Mouse (Mus musculus): ENCODE measurements around the gene Psmb11. TPM values are rescaled to one million over a fixed set of nuclear protein-coding genes. Genes with fewer than 3 reads are reported as not detected.
A peak's percentile ranks its signal among the peaks of the same experiment; 100 is the strongest.

The Psmb11 gene
- polyA plus RNA-seq, 1 experiment from 2014 or later: 0.15 TPM

DNA sequence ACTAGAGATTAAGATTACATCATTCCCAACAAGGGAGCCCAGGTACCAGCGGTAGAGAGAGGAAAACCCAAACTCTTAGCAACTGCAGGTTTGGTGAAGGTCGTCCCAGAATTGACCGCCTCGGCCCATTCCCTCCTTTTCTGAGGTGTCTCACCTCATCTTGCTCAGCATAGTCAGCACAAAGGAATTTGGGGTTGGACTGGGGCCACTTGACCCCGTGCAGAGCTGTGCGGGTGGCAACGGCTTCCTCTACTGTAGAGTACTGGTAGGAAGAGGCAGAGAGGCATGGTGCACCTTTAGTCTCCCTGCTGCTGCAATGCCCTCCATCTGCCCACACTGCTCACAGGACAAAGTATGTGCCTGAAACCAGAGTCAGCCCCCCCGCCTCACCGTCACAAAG lies 23.1 kb downstream of the Psmb11 start:
- no peak overlapping the region for H3K4me3 ChIP-seq
- H3K4me1 ChIP-seq: peaks cover 26% of the 10 kb centered on the region
- H3K4me2 ChIP-seq (replicated peaks): no peak overlapping the region
- ATAC-seq (replicated peaks): no peak
- H3K27me3 ChIP-seq: no peaks in the 10 kb centered on the region
- no peak overlapping the region for H3K27ac ChIP-seq (replicated peaks)
- 86% methylated on average over 9 of the region's 9 CpGs for WGBS
- H3K9me3 ChIP-seq: no peaks in the 10 kb centered on the region
- no peak overlapping the region for H3K9ac ChIP-seq (replicated peaks)
- H3K36me3 ChIP-seq: peaks cover 69% of the 10 kb centered on the region

DNA sequence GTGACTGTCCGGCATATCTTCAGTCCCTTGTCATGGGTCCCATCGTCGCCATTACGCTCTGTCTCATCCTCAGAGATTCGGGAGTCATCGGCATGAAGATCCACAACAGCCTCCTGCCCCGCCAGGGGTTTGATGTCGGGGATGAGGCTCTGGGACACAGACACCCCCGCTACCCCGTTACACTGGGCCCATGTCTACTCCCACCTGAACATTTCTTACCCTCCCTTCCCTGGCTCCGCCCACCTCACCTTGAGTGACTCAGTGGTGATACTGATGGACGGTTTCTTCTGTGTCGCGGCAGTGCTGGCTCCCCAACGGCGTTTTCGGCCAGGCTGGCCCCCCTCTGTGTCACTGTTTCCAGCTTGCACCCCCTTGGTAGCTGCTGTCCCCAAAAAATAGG lies 25.2 kb downstream of the Psmb11 start:
- no peak overlapping the region for H3K27ac ChIP-seq (replicated peaks)
- no peak for ATAC-seq (replicated peaks)
- no peaks in the 10 kb centered on the region for H3K27me3 ChIP-seq
- H3K4me1 ChIP-seq: peaks cover 32% of the 10 kb centered on the region
- H3K36me3 ChIP-seq: peaks cover 87% of the 10 kb centered on the region
- no peak overlapping the region for H3K4me2 ChIP-seq (replicated peaks)
- H3K9ac ChIP-seq (replicated peaks): no peak overlapping the region
- 95% methylated on average over 17 of the region's 17 CpGs for WGBS
- no peak overlapping the region for H3K4me3 ChIP-seq
- no peaks in the 10 kb centered on the region for H3K9me3 ChIP-seq

DNA sequence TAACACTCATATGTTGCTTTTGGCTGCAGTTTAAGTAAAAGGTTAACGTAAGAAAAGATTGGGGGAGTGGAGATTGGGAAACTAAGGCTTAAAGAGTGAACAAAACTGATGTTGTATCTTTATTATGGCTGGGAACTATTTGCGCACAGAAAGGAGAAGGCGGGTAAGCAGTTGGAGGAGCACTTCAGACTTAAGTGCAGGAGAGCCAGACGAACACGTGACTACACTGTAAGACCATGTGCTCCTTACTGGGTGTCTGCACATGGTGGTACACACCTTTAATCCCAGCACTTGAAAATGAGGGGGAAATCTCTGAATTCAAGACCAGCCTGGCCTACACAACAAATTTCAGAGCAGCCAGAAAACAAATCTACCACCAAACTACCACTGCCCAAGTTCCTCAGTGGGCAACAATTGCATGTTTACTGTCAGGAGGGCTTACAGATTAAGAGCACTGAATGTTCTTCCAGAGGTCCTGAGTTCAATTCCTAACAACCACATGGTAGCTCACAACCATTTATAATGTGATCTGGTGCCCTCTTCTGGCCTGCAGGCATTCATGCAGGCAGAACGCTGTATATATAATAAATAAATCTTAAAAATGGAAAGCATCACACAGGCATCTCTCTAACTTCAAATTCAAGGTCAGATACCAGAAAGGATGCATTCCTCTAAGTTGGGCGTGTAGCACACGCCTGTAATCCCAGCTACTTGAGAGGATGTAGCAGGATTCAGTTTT lies 25.8 kb downstream of the Psmb11 start:
- WGBS: 91% methylated on average over 8 of the region's 8 CpGs
- ATAC-seq (replicated peaks): no peak
- Histone ChIP-seq H3K27me3 (no peaks in the 10 kb centered on the region), H3K9me3 (no peaks in the 10 kb centered on the region), H3K36me3 (peaks cover 91% of the 10 kb centered on the region), H3K4me3 (no peak overlapping the region), H3K9ac (replicated peaks) (no peak overlapping the region), H3K4me2 (replicated peaks) (no peak overlapping the region), H3K27ac (replicated peaks) (no peak overlapping the region), H3K4me1 (peaks cover 38% of the 10 kb centered on the region)

DNA sequence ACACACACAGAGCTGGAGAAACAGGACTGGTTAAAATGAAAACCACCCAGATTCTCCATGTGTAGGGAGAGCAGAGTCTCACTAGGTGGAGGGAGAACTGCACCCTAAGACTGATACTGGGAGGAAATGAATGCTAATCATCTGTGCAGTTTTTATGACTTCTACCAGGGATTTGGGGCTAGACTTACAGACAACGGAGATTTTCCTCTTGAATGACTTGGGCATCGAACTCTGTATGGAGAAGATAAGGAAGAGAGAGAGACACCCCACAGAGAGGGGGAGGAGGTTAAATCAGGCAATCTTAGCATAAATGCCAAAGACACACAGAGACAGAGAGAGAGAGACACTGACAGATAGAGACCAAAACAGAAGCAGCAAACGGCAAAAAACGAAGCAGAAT lies 26.7 kb downstream of the Psmb11 start:
- Histone ChIP-seq H3K9me3 (no peaks in the 10 kb centered on the region), H3K27me3 (no peaks in the 10 kb centered on the region), H3K4me2 (replicated peaks) (no peak overlapping the region), H3K27ac (replicated peaks) (no peak overlapping the region), H3K4me3 (no peak overlapping the region), H3K9ac (replicated peaks) (no peak overlapping the region), H3K36me3 (peaks cover 83% of the 10 kb centered on the region), H3K4me1 (peaks cover 46% of the 10 kb centered on the region)
- ATAC-seq (replicated peaks): no peak
- WGBS: 82% methylated on average over 4 of the region's 4 CpGs

DNA sequence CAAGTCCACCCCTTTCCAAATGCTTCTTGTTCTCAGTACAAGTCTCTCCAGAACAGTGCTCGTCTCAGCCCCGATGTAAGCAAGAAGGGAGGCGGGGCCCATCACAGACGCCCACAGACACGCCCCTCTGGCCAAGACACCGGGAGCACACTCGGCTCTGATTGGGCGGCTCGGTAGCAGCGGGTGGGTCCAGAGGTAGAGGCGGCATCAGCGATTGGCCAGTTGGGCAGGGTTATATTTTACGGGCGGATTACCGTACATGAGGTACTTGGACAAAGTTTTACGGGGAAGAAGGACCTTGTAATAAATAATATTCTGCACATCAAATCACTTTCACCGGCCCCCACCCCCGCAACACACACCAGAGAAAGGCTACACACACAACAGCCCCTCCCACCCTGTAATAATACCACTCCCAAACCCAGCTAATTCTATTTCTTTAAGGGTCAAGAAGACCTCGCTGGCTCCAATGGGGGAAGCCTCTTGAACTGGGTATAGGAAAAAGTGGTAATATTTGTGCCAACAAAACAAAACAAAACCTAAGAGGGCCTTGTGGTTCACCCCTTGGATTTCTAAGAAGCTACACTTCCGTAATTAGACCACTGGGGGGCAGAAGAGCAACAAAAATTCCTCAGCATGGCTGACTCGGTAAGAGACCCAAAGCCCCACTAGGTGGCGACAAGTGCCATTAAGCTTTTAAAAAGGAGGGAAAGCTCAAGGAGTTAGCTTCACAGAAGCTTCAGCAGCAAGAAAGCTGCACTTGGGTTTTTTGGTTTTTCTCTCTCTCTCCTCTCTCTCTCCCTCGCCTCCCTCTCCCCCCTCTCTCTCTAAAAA lies 29.6 kb downstream of the Psmb11 start:
- WGBS: 64% methylated on average over 23 of the region's 23 CpGs
- Histone ChIP-seq H3K4me1 (peaks cover 53% of the 10 kb centered on the region), H3K4me2 (replicated peaks) (peak overlapping the region; percentile 93), H3K4me3 (0 out of 2 replicates have a peak overlapping the region, but pooled peaks have one; percentile 6), H3K27ac (replicated peaks) (peak overlapping the region; percentile 86; the same call in 1 of the 2 replicates), H3K27me3 (no peaks in the 10 kb centered on the region), H3K9ac (replicated peaks) (no peak overlapping the region), H3K9me3 (no peaks in the 10 kb centered on the region), H3K36me3 (peaks cover 60% of the 10 kb centered on the region)
- peak; percentile 40 for ATAC-seq (replicated peaks)

DNA sequence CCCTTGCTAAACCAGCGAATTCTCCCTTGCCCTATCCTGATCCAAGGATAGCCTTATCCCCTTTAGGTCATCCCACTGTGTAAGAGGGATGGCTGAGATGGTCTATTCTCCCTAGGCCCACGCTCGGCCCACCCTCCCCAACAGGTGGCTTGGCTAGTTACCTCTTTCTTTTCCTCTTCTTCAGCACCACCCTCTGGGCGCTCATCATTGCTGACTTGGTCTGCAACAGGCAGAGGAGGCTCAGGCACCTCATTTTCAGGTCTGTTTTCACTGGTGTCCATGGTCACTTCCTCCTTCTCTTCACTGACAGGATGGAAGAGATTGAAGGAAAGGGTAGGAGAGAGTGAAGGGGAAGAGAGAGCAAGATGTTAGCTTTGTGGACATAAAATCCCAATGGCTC lies 30.3 kb downstream of the Psmb11 start:
- H3K4me1 ChIP-seq: peaks cover 53% of the 10 kb centered on the region
- H3K27me3 ChIP-seq: no peaks in the 10 kb centered on the region
- 62% methylated on average over 4 of the region's 4 CpGs for WGBS
- H3K4me3 ChIP-seq: 0 out of 2 replicates have a peak overlapping the region, but pooled peaks have one; percentile 6
- no peaks in the 10 kb centered on the region for H3K9me3 ChIP-seq
- H3K36me3 ChIP-seq: peaks cover 60% of the 10 kb centered on the region
- ATAC-seq (replicated peaks): no peak
- H3K4me2 ChIP-seq (replicated peaks): peak overlapping the region; percentile 93
- peak overlapping the region; percentile 86 for H3K27ac ChIP-seq (replicated peaks)
- no peak overlapping the region for H3K9ac ChIP-seq (replicated peaks)

DNA sequence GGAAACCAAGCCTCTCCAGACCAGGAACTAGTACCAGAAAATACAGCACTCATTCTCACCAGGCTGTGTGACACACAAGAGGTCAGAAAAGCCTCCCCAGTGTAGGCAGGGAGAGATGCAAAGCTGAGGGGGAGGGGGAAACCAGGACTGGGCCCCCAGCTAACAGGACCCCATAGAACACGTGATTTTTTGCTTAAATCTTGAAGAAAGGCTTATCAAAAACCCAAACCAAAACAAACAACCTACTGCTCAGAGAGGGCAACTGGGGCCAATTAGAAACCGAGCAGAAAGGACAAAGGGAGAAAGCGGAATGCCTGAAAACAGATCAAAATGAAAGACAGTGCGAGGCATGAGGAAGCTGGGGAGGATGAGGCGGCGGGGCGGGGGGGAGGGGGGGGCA lies 31.6 kb downstream of the Psmb11 start:
- Histone ChIP-seq H3K36me3 (peaks cover 60% of the 10 kb centered on the region), H3K4me1 (peaks cover 53% of the 10 kb centered on the region), H3K4me2 (replicated peaks) (peak overlapping the region; percentile 93), H3K9ac (replicated peaks) (peak overlapping the region; percentile 74), H3K9me3 (no peaks in the 10 kb centered on the region), H3K4me3 (peak overlapping the region; percentile 70), H3K27me3 (no peaks in the 10 kb centered on the region), H3K27ac (replicated peaks) (peak overlapping the region; percentile 86)
- ATAC-seq (replicated peaks): no peak; the same call in 1 of the 2 replicates
- 0% methylated on average over 7 of the region's 7 CpGs for WGBS

DNA sequence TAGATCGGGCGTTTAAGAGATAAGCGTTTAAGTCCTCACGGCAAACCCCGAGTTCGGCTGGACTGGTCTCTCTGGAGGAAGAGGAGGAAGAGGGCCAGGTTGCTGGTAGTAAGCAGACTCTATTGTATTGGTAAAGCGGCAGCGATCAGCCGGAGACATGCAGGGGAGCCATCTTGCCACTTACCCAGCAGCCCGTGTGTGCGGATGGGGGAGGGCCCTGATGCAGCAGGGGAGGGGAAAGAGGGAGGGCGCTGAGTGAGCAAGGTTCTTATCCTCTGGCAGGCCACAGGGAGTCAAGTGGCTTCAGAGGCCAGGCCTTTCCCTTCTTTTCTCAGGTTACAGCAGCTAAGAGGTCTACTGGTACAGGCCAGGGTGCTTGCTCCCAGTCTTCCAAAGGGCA lies 32.3 kb downstream of the Psmb11 start:
- ATAC-seq (replicated peaks): peak; percentile 81
- H3K36me3 ChIP-seq: peaks cover 60% of the 10 kb centered on the region
- under 1% methylated on average over 12 of the region's 12 CpGs for WGBS

DNA sequence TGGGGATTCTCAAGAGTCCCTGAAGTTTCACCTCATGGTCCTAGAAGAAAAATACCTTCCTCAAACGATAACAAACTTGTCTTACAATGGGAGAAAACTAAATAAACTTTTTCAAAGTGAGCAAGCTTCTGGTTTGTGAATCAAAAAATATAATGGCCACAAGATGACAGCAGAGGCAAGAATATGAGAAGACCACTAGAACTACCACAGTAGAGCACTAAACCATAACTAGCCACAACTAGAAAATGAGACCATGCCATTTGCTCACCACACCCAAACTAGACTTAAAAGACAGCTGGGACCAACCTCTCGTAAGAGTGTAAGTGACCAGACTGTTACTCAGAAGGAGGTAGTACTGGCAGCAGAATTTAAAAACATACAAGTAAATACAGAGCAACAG lies 38.8 kb downstream of the Psmb11 start:
- ATAC-seq (replicated peaks): no peak
- no peaks in the 10 kb centered on the region for H3K27me3 ChIP-seq
- peaks cover 88% of the 10 kb centered on the region for H3K36me3 ChIP-seq
- no peaks in the 10 kb centered on the region for H3K4me1 ChIP-seq
- no peak overlapping the region for H3K9ac ChIP-seq (replicated peaks)
- WGBS: 95% methylated on average over 2 of the region's 2 CpGs
- H3K4me2 ChIP-seq (replicated peaks): no peak overlapping the region
- no peaks in the 10 kb centered on the region for H3K9me3 ChIP-seq
- no peak overlapping the region for H3K27ac ChIP-seq (replicated peaks)
- H3K4me3 ChIP-seq: no peak overlapping the region

More for the DNA sequence above, 32.3 kb downstream of the Psmb11 start:
- Histone ChIP-seq H3K27ac (replicated peaks) (peak overlapping the region; percentile 86), H3K4me3 (peak overlapping the region; percentile 70), H3K27me3 (no peaks in the 10 kb centered on the region), H3K4me2 (replicated peaks) (peak overlapping the region; percentile 93), H3K4me1 (peaks cover 46% of the 10 kb centered on the region), H3K9ac (replicated peaks) (peak overlapping the region; percentile 74), H3K9me3 (no peaks in the 10 kb centered on the region)

DNA sequence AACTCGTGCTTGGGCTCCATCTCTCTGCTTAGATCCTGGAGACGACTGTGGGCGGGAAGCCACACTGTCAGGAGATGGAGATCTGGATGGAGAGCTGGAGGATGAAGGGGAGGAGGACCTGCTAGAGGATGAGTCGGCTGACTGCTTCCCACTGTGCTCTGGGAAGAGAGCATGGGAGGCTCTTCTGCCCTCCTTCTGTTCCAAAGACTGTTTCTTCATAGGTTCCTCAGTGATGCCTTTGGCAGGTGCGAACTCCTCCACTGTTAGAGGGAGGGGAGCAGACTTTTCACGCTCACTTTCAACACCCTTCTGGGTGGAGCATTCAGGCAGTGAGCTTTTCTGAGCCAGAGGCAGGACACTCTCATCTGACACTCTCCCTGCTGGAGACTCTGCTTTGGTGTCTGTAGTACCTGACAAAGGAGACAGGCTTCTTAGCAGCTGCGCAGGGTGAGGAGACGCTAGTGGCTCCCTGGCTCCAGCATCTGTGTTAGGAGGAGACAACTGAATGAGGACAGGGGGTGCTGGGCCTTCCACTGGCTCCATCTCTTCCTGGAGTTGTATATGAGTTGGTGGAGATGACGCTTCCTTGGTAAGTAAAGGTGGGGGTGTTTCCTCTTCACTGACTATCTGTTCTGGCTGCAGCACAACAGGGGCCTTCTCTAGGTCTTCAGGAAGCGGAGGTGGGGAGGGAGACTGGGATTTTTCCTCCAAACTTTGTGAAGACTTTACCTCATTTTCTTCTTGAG lies 43.4 kb downstream of the Psmb11 start:
- Histone ChIP-seq H3K4me3 (no peak overlapping the region), H3K27me3 (no peaks in the 10 kb centered on the region), H3K9me3 (no peaks in the 10 kb centered on the region), H3K9ac (replicated peaks) (no peak overlapping the region), H3K27ac (replicated peaks) (no peak overlapping the region), H3K36me3 (peaks cover 87% of the 10 kb centered on the region), H3K4me2 (replicated peaks) (no peak overlapping the region), H3K4me1 (no peaks in the 10 kb centered on the region)
- ATAC-seq (replicated peaks): no peak
- 94% methylated on average over 10 of the region's 10 CpGs for WGBS

DNA sequence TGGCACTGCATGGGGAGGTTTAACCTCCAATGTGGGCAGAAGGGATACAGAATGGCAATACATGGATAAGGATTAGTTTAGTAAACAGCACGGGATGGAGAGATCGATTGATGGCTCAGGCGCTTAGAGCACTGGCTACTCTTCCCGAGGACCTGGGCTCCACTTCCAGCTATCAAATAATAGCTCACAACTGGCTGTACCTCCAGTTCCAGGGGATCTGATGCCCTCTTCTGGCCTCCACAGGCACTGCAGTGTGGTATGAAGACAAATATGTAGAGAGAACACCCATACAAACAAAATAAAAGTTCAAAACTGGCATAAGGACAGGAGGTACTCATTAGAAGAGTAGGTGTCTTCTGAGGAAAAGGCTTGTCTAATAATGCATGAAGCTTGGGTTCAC lies 48.1 kb downstream of the Psmb11 start:
- Histone ChIP-seq H3K4me3 (no peak overlapping the region), H3K4me2 (replicated peaks) (no peak overlapping the region), H3K9ac (replicated peaks) (no peak overlapping the region), H3K27me3 (no peaks in the 10 kb centered on the region), H3K27ac (replicated peaks) (no peak overlapping the region), H3K9me3 (no peaks in the 10 kb centered on the region), H3K4me1 (no peaks in the 10 kb centered on the region), H3K36me3 (peaks cover 65% of the 10 kb centered on the region)
- ATAC-seq (replicated peaks): no peak
- 73% methylated on average over 4 of the region's 4 CpGs for WGBS

DNA sequence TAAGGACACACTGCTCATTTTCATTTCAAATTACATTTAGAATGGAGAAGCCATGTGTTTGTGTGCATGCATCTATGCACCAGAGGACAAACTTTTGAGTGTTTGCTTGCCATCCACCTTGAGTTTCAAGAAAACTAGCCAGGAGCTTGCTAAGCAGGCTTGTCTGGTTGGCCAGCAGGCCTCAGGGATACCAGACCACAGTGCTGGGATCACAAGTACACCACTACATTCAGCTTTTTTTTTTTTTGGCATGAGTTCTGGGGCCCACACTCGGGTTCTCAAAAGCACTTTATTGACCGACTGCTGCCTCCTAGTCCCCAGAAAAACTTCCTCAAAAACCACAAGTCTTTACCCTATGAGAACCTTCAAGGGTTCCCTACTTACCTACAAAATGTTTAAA lies 53.1 kb downstream of the Psmb11 start:
- WGBS: 76% methylated on average over 2 of the region's 2 CpGs
- Histone ChIP-seq H3K4me1 (no peaks in the 10 kb centered on the region), H3K27ac (replicated peaks) (no peak overlapping the region), H3K9ac (replicated peaks) (no peak overlapping the region), H3K9me3 (no peaks in the 10 kb centered on the region), H3K4me3 (no peak overlapping the region), H3K4me2 (replicated peaks) (no peak overlapping the region), H3K27me3 (no peaks in the 10 kb centered on the region), H3K36me3 (peaks cover 62% of the 10 kb centered on the region)
- no peak for ATAC-seq (replicated peaks)
